Mouse (Mus musculus) heart, adult 18-20 months (tissue): ENCODE results near the gene Efna4. TPM values are rescaled to one million over a fixed set of nuclear protein-coding genes. Genes with fewer than 3 reads are reported as not detected.

Source experiments
- DNase-seq, 2 experiments: peaks; one replicate each; pipeline ENCODE4 v3.0.0; 2021 to 2022; ENCODE audit warnings: mixed read lengths in 1 of 2
- long read RNA-seq, 2 experiments: library from polyadenylated mRNA; stranded (forward); transcript quantifications; one replicate each; pipeline ENCODE4 v2.0.0; 2021
- total RNA-seq, 2 experiments: library from RNA; stranded (reverse); gene quantifications; 2 replicates each; pipeline ENCODE4 v1.2.3; 2021

Efna4 gene
- total RNA-seq, result under 1 TPM in 1 of 2 experiments, not detected in 1; 0.28 TPM
- long read RNA-seq, experiment 1, result 0 reads
- long read RNA-seq, experiment 2, result 0 reads

DNA sequence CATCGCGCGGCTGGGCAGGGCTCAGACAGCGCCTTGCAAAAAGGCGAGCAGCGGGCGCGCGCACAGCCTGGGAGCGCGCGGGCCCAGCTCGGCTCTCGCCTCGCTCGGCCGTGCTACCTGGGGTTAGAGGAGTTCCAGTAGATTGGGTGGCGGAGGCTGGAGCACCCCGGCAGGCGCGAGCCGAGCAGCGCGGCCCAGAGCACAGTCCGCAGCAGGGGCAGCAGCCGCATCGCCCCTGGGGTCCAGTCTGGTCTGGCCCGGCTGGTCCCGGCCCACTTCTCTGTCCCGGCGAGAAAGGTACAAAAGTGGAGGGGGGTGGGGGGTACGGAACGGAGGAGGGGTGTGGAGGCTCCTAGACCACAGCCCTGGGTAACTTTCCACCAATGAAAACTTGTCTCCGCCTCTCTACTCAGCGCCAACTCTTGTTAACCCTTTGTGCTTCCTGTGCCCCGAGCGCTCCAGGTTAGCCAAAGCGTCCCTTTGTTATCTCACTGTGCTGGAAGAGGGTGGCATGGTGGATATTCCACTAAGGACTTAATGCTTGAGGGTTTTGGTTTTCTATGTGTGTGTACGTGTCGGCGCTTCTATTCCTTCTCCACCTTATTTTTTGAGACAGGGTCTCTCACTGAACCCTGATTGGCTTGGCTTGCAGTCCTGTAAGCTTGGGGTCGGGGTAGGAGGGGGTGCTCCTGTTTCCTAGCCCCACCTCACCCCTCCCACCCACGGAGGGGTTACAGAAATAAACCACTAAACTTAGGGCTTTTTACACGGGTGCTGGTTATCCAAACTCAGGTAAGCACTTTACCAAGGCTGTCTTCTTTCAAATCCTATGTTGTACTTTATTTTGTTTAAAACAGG is at the start of gene Efna4:
Gene Efna4, minus strand, starts transcription at position 308 of the 858 bp plus-strand sequence.
- peak in 1 of 2 experiments; percentile 51 for DNase-seq

DNA sequence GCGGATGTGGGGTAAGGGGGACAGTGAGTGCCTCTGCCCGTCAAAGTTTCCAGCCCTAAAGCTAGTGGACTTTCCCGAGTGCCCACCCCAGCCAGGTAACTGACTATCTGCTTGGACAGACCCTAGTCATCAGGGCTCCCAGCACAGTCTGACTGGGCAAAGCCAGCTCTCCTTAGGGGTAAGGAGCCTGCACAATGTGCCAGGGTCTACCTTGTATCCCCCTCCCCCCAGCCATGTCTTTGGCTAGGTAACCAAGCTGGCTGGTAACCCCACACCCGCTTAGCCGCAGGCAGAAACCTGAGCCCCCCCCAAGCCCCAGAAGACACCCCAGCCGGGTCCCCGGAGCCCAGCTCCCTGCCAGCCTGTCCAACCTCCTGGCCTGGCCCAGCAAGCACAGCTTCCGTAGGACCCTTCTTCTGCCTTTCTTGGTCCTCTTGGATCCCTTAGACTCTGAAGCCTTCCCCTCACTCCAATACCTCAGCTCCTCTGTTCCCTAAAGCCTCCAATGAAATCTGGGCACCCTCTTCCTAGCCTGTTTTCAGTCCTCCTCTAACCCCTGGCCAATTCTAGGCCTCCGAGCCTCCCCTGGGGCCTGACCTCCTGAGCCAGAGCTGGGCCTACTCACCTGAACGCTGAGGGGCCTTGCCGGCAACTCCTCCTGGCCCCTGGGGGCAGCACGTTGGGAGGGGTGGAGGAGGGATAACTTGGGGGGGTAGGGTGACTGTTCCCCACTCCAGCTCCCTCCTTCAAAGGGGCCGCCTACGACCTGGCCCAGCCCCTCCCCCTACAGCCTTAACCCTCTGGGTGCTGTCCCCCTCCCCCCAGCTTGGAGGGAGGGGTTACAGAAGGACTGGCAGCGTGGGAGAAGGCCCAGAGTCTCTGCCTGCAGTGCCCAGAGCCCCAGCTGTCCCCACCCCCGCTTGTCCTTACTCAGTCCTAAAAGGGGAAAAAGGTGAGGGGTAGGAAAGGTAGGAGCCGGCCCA is 48.9 kb upstream of the Efna4 start:
- no peak for DNase-seq

DNA sequence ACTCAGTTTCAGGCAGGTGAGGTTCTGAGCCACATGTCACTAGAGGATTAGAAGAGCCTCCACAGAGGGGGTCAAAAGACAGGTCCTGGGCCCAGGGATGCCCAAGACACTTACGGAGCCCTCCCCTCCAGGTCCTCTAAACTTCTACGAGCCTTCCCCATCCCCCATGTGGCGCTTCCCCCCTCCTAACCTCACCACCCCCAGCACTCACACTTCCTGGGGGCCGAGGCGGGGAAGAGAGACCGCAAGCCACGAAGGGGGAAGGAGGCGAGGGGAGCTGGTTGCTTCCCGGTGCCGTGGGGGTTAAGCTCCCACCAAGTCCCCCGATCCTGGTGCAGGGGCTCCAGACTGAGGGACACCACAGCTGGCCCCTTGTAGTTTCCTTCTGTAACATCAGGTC is 47.6 kb upstream of the Efna4 start:
- no peak for DNase-seq

DNA sequence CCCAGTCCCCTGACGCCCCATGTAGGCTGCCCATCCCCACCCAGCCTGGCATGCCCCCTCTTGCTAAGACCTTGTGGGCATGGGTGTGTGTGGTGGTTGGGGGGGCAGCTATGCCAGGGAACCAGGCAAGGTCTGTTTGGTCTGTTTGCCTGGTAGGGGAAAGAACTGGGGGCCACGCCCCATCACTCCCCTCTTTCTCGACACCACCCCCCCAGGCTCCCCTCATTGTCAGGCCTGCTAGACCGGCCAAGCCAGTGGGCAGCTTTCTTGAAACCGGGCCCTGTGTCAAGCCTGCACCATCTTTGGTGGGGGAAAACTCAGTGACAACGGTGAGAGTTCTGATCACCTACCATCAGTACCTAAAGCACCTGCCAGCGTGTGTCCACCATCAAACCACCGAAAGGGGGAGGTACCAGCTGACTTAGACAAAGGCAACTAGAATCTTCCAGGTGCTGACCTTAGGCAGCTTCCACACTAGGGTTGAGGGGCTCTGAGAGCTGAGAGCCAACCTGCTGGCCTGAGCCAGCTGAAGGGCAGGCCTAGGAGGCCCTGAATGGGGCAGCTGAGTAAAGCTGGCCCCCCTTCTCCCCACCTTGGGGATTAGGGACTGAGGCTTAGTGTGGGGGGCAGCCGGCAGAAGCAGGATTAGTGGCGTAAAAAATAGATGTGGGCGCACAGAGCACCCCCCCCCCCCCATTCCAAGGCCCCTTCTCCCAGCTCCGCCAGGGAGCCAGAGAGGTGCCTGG is 46.7 kb upstream of the Efna4 start:
- DNase-seq, result no peak

DNA sequence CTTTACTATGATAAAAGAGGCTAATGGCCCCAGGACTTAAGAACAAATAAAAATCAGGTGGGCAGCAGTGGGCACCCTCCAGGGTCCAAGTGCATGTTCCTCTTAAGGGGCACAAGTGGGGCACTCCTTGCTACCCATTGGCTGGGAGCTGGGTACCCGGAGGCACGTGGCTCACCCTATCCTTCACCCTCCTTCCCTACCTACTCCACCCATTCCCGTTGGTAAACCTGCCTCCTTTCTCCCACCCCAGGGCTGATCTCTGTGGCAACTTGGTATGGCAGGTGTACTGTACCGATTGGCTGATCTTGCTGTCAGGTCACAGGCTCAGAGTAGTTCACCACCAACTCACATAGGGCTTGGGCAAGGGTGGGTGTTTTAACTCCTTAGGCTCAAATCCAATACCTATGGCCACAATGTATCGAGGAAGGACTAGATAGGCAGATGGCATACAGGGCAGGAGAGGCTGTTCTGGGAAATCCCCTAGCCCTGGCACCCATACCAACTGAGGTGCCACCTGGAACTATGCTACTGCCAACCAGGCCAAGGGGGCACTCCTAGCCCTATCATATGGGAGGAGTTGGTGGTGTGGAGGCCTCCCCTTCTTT is 45.9 kb upstream of the Efna4 start:
- DNase-seq, result no peak

DNA sequence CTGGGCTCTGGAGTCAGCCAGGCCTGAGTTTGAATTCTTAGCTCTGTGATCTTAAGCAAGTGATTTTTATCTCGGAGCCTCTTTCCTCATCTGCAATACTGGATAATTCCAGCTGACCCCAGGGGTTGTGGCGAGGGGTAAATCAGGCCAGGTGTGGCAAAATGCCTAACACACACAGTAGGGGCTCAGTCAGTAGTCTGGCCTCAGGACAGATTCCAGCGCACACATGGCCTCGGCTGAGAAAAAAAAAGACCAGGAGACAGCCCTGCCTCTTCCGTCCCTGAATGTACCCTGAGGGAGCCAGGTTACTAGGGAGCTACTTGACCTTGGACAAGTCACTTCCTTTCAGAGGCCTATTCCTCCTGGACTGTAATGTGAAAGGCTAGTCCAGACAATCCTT is 45.1 kb upstream of the Efna4 start:
- no peak for DNase-seq

DNA sequence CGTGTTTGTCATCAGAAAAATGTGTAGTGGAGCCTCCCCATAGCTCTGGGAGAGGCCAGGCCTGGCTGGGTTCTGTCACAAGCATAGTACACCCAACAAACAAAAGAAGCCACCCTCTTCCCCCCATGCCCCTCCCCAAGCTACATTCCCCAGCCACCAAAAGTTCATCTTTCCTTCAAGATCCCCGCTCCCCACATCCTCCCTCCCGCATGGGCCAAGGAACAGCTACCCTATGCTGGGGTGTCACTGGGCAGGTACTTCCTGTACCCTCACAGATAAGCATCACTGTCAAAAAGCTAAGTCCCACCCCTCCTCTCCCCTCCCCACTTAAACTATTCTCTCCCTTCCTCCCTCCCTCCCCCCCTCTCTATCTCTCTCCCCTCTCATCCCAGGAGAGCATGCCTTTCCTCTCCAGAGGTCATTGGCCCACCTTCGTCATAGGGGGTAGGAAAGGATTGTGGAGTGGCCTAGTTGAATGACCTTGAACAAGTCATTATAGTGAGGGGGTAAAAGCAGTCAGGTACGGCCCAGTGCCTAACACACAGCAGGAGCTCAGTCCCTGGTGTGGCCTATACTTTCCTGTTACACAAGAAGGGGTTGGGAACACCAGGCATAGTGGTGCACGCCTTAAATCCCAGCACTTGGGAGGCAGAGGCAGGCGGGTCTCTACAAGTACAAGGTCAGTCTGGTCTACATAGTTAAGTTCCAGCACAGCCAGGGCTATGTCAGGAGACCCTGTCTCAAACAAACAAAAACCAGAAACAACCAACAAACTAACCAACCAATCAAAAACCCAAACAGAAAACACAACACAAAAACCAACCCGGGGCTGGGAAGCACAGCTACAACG is 44.4 kb upstream of the Efna4 start:
- no peak for DNase-seq

DNA sequence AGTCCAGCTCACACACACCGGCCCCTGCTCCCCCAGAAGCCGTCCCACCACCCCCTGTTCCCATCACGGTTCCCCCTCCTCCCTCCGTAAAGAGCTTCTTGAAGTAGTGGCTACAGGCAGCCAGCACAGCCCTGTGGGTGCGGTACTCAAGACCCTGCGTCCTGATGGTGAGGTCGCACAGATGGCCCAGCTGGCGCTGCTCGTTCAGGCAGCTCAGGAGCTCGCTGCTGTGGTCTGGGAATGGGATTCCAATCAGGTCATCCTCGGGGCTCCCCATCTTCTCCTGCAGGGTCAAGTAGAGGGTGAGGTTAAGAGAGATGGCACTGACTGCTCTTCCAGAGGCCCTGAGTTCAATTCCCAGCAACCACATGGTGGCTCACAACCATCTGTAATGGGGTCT is 43.4 kb upstream of the Efna4 start:
- no peak for DNase-seq

DNA sequence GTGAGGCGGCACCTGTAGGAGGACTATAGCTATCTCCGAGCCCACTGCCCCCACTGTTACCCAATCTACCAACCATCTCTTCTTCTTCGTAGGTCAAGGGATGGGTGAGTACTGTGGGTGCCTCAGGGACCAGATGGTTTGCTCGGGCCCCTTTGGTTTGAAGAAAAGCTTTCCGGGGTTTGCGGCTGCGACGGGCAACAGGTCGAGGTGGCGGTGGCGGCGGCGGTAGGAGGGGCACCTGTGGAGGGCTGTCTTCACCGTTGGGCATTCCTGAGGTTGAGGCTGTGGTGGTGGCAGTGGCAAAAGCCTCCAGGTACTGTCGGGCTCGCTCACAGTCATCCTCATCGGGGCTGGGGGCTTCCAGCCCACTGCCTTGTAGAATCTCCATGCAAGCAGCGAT is 42.9 kb upstream of the Efna4 start:
- DNase-seq, result no peak

DNA sequence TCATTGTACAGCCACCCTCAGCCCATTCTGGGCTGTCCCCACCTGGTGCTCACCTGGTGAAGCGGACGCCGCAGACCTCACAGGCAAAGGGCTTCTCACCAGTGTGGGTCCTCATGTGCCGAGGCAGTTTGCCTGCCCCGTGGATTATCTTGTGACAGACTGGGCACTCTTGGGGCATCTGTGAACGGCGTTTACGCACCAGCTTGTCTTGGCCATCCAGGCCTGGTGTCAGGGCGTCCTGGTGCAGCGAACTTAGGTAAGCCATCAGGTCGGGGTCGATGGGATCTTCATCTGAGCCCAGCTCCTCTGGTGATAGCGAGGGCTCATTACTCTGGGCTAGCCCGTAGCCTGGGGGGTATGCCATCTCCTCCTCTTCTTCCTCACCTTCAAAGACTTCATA is 42.5 kb upstream of the Efna4 start:
- no peak for DNase-seq

DNA sequence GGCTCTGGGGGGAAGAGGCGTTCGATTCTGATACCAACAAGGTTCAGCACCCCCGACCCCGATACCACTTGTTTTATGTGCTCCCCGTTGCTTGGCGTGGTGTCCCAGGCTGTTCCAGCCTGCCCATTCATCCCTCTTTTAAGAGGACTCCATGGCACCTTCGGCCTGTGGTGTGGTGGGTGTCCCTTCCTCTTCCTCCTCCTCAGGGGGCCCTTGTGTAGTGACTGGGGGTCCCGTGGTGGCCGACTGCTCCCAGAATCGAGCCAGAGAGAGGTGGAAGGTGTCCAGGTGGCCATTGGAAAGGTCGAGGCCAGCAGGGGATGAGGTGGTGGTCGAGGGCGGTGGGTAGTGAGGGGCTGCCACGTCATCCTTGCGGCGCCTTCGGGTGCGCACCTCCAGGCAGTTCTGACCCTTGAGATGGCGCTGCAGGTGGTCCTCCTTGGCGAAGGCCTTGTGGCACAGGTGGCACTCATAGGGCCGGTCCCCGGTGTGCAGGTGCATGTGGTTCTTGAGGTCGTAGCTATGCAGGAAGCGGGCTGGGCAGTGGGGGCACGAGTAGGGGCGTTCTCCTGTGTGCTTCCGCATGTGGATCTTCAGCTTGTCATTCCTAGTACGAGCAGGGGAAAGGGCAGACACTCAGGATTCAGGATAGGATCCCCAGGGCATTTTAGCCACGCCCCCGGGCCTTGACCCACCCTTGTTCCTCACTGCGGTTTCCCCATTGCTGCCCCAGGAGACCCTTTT is 41.7 kb upstream of the Efna4 start:
- no peak for DNase-seq

DNA sequence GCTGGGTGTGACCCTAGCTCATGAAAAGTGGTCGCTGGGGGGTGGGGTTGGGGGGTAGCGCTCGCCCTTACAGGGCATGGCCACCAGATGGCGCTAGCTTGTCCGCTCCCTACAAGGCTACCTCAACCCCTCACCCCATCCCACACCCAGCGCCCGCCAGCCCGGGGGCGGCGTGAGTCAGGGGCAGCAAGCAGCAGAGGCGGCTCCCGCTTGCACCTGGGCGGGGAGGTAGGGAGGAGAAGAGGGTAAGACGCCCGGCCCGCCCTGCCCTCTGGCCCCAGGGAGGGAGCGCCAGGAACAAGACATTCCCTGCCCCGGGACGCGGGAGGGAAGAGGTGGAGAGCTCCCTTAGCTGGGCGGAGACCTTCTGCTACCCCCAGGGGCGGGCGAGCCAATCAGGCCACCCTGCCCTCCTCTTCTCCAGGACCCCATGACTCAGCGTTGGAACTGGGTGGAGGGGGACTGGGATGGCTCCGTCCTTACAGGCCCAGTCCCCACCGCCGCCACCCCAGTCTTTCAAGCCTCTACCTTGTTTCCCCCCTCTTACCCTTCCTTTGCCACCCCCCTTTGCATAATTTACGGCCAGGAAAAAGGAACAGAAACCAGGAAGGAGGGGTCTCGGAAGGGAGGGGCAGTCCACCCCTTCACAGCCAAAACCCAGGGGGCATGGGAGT is 40.7 kb upstream of the Efna4 start:
- DNase-seq, result peak; percentile 83 to 90

DNA sequence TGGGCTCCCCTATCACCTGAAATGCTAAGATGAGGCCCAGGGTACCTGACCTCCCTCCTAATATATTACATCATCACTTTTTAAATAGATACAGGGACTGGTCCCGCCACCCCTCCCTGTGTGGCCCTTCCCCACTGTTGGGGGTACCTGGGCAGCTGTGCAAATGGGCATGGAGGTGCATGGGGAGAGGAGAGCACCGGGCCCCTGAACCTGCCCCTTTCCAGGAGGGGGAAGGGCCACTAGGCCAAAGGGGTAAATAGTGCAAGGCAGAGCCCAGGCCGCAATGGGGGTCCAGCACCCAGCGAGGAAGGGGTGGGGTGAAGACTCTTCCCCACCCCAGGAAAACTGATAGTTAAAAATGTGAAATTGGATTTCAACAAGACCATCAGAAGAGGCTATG is 40.0 kb upstream of the Efna4 start:
- no peak for DNase-seq

DNA sequence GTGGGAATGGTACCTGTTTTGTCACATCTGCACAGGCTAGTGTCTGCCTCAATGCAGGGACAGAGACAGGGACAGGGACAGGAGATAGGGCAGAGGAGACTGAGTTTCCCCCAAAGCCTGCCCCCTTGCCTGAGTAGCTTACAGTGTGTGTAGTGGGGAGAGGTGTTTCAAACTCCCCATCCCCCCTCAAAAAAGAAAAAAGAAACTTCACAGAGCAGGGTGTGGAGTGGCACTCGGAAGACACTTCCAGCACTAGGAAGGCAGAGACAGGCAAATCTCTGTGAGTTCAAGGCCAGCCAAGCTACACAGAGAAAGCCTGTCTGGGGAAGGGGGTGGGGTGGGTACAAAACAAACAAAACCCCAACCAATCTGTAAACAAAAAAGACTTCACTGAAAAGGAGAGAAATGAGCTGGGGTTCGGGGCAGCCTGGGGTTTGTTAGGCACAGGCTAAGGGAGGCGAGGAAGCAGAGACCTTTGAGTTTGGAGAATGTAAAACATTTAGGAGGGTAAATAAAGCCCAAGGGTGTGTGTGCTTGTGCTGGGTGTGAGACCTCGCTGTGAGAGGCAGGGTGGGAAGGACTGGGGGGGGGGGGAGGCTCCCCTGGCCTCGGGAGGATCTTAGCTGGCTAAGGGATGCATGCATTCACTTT is 35.9 kb upstream of the Efna4 start:
- no peak for DNase-seq

DNA sequence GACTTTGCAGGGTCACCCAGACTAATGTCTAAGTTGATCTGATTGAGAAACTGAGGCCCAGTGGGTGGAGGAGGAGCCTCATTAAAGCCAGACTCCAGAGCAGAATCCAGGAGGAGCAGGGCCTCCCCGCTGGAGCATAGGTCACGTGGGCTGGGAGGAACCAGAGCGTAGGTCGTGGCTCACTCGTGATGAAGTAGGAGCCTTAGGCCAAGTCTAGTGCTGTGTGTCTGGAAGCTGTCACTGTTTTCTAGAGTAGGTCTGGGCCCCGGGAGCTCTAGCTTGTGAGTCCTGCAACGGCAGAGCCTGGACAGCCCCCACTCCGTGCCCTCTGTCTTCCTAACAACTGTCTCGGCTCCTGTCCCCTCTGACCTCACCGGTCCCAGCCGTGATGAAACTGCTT is 29.5 kb upstream of the Efna4 start:
- DNase-seq, result no peak

DNA sequence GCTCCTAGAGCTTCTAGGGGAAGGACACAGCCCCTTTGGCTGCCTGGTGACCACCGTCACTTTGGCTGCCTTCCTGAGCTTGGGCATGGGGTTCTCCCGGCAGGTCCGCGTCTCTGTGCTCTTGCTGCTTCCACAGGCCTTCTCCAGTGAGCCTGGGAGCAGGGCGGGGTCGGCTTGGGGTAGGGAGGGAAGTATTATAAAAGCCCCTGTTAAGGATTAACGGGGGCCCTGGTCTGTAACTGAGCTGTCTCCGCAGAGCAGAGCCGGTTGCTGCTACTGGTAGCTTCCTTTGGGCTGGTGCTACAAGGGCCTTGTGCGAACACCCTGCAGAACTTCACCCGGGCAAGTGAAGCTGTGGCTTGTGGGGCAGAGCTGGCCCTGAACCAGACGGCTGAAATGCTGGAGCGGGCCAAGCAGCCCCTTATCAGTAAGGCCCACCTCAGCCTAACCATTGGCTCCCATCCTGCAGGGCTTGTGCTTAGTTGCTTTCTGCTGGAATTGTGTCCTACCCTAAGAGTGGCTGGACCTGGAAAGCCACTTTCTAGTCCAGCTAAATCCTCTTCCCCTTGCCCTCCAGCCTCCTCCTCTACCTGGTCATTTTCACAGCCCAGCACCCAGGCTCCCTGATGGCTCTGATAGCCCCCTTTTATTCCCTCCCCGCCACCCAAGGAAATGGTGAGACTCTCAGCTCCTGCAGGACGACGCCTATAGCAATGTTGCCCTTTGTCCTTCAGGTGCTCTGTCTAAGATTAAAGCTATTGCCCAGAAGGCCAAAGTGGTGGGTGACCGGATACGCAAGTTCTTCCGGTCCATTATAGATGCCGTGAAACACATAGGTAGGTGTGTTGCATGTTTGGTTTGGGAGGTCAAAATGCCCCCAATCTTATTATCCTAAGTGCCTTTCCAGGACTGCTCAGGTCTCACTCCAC is 27.9 kb upstream of the Efna4 start:
- peak in 1 of 2 experiments; percentile 23 for DNase-seq

DNA sequence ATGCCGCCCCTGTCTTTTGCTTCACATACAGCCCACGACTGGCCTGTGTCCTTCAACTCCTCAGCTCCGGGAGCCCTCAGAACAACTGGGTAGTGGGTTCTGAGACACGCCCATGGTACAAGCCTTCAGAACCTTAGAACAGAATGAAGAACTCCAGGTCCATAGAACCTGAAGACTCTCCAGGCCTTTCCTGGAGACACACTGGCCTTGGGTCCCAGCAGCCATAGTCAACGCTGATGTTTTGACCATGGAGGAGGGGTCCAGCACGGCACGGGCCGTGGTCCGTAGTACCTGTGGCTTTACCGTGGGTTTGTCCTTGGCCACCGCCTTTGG is 27.3 kb upstream of the Efna4 start, which contains the start of gene Dcst1:
Gene Dcst1, minus strand, starts transcription at position 101 of the 333 bp plus-strand sequence.
- no peak for DNase-seq

DNA sequence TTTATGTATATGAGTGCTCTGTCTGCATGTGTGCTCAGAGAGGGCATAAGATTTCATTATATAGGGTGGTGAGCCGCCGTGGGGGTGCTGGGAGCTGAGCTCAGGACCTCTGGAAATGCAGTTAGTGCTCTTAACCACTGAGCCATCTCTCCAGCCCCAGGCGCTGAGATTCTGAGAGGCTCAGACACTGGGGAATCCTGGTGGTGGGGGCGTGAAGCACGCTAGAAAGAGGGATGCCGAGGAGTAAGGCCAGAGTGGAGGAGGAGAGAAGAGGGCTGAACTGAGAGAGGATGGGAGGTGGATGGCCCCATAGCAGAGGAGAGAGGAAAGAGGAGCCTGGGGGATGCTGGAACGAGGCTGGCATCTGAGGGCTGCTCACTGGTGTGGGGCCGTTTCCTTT is 26.8 kb upstream of the Efna4 start:
- no peak for DNase-seq
